Mouse (Mus musculus): ENCODE measurements around the gene Enpep. TPM values are rescaled to one million over a fixed set of nuclear protein-coding genes. Genes with fewer than 3 reads are reported as not detected.

The Enpep gene
- polyA plus RNA-seq, 1 experiment = 1.5 TPM

- Histone ChIP-seq H3K27ac (ENCODE audit: control insufficient read depth, insufficient read depth, low read depth, low read length, poor library complexity) (no peak overlapping the region), H3K4me1 (ENCODE audit: control insufficient read depth, insufficient read depth, low read length) (no peaks in the 10 kb centered on the region; the same call in 1 of the 2 replicates), H3K4me3 (replicated peaks; ENCODE audit: control insufficient read depth, low read depth, low read length) (no peak overlapping the region)
- WGBS = 7% methylated on average over 13 of the region's 13 CpGs
- TF ChIP-seq POLR2A (IDR thresholded peaks at IDR 0.05; ENCODE audit: borderline replicate concordance, control insufficient read depth, low read depth, low read length) (no peak), CTCF (IDR thresholded peaks at IDR 0.05; ENCODE audit: control insufficient read depth, insufficient read depth, low read length) (no peak)
Measured at GRCm38 (mm10) chr3:129225577-129226289, 106.8 kb downstream of the Enpep start.

GRCm38 (mm10) chr3:129224806-129225576, 107.5 kb downstream of the Enpep start:
- Histone ChIP-seq H3K4me1 (ENCODE audit: control insufficient read depth, insufficient read depth, low read length) (no peaks in the 10 kb centered on the region), H3K4me3 (replicated peaks; ENCODE audit: control insufficient read depth, low read depth, low read length) (no peak overlapping the region), H3K27ac (ENCODE audit: control insufficient read depth, insufficient read depth, low read depth, low read length, poor library complexity) (no peak overlapping the region)
- no peak for TF ChIP-seq CTCF (IDR thresholded peaks at IDR 0.05; ENCODE audit: control insufficient read depth, insufficient read depth, low read length)
- TF ChIP-seq POLR2A (IDR thresholded peaks at IDR 0.05; ENCODE audit: borderline replicate concordance, control insufficient read depth, low read depth, low read length) = no peak
- 4% methylated on average over 40 of the region's 40 CpGs for WGBS

GRCm38 (mm10) chr3:129223964-129224805, 108.3 kb downstream of the Enpep start:
- Histone ChIP-seq H3K27ac (ENCODE audit: control insufficient read depth, insufficient read depth, low read depth, low read length, poor library complexity) (no peak overlapping the region), H3K4me1 (ENCODE audit: control insufficient read depth, insufficient read depth, low read length) (no peaks in the 10 kb centered on the region), H3K4me3 (replicated peaks; ENCODE audit: control insufficient read depth, low read depth, low read length) (no peak overlapping the region)
- TF ChIP-seq CTCF (IDR thresholded peaks at IDR 0.05; ENCODE audit: control insufficient read depth, insufficient read depth, low read length) (no peak), POLR2A (IDR thresholded peaks at IDR 0.05; ENCODE audit: borderline replicate concordance, control insufficient read depth, low read depth, low read length) (no peak)
- 5% methylated on average over 26 of the region's 26 CpGs for WGBS

- no peaks in the 10 kb centered on the region for H3K4me1 ChIP-seq (ENCODE audit: control insufficient read depth, insufficient read depth, low read length)
- H3K27ac ChIP-seq (ENCODE audit: control insufficient read depth, insufficient read depth, low read depth, low read length, poor library complexity) = no peak overlapping the region
- 6% methylated on average over 6 of the region's 6 CpGs for WGBS
- TF ChIP-seq CTCF (IDR thresholded peaks at IDR 0.05; ENCODE audit: control insufficient read depth, insufficient read depth, low read length) = no peak
- TF ChIP-seq POLR2A (IDR thresholded peaks at IDR 0.05; ENCODE audit: borderline replicate concordance, control insufficient read depth, low read depth, low read length) = no peak
- no peak overlapping the region for H3K4me3 ChIP-seq (replicated peaks; ENCODE audit: control insufficient read depth, low read depth, low read length)
Measured at GRCm38 (mm10) chr3:129223401-129223800, 109.1 kb downstream of the Enpep start.

GRCm38 (mm10) chr3:129222448-129223290, 109.9 kb downstream of the Enpep start:
- H3K4me3 ChIP-seq (replicated peaks; ENCODE audit: control insufficient read depth, low read depth, low read length) = no peak overlapping the region
- TF ChIP-seq CTCF (IDR thresholded peaks at IDR 0.05; ENCODE audit: control insufficient read depth, insufficient read depth, low read length) = no peak
- TF ChIP-seq POLR2A (IDR thresholded peaks at IDR 0.05; ENCODE audit: borderline replicate concordance, control insufficient read depth, low read depth, low read length) = no peak
- WGBS = 12% methylated on average over 21 of the region's 21 CpGs
- no peaks in the 10 kb centered on the region for H3K4me1 ChIP-seq (ENCODE audit: control insufficient read depth, insufficient read depth, low read length)
- no peak overlapping the region for H3K27ac ChIP-seq (ENCODE audit: control insufficient read depth, insufficient read depth, low read depth, low read length, poor library complexity)

- H3K4me1 ChIP-seq (ENCODE audit: control insufficient read depth, insufficient read depth, low read length) = no peaks in the 10 kb centered on the region
- TF ChIP-seq POLR2A (IDR thresholded peaks at IDR 0.05; ENCODE audit: borderline replicate concordance, control insufficient read depth, low read depth, low read length) (no peak), CTCF (IDR thresholded peaks at IDR 0.05; ENCODE audit: control insufficient read depth, insufficient read depth, low read length) (no peak)
- no peak overlapping the region for H3K27ac ChIP-seq (ENCODE audit: control insufficient read depth, insufficient read depth, low read depth, low read length, poor library complexity)
- 21% methylated on average over 27 of the region's 27 CpGs for WGBS
- no peak overlapping the region for H3K4me3 ChIP-seq (replicated peaks; ENCODE audit: control insufficient read depth, low read depth, low read length)
Measured at GRCm38 (mm10) chr3:129221380-129222260, 110.9 kb downstream of the Enpep start.
